Mouse (Mus musculus): ENCODE results near the gene Gm26661.

DNA sequence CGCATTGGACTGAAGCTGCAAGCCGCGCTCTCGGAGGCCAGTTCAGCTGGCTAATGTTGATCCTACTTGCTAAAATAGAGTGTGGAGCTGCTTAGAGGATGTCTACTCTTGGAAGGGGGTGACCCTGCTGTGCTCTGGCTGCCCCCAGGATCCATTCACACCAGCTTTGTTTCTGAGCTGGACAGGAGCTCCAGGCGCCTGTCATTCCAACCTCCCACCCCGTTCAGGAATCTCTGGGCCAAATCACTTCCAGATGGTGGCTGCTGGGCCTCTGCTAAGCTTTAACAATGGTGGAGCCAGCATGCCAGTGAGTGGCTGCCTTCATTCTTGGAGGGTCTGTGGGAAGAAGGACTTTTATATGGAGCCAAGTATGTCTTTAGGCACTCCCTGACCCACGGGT, 31.3 kb downstream of the Gm26661 start:
- TF ChIP-seq CTCF (IDR thresholded peaks at IDR 0.05; ENCODE audit: low read depth) (no peak), EP300 (optimal IDR thresholded peaks at IDR 0.05) (no peak)

Measured in stomach, postnatal 0 days (tissue).